Mouse (Mus musculus) megakaryocyte, embryonic 14.5 days (primary cell): ENCODE measurements around the gene 0610009B22Rik.

Experiments
- FLI1 ChIP-seq: IDR thresholded peaks from 2 replicates; pipeline ENCODE4 v1.6.1; 2012; ENCODE audit warnings: low read length, inconsistent platforms, mixed read lengths
- GATA1 ChIP-seq: IDR thresholded peaks from 3 replicates; pipeline ENCODE4 v1.6.1; 2012; ENCODE audit warnings: mixed read lengths, low read length, inconsistent platforms, borderline replicate concordance

DNA sequence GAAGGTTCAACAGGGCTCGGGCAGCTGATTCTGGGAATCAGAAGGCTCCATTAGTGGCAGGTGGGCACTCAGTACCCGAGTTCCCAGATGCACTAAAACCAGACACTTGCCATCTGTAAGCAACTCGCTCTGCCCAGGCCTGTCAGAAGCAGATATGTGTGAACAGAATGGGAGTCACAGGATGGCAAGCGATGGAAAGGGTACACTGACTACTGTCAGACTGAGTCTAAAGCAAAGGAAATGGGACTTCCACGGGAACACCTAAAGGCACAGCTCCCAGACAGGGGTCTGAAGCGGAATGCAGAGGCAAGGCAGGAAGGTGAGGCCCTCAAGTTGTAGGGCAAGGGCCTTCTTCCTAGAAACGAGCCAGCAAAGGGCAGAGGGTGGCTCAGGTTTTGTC, 42.4 kb downstream of the 0610009B22Rik start:
- no peak for TF ChIP-seq GATA1
- TF ChIP-seq FLI1, result no peak
